Mouse (Mus musculus) urinary bladder, postnatal 25 days (tissue): ENCODE measurements around the gene Fut1.

Experiments
- DNase-seq: peaks from one replicate; pipeline ENCODE4 v3.0.0; 2022; ENCODE audit warnings: low spot score

Gene Fut1

GRCm38 (mm10) chr7:45598960-45599879 lies 17.9 kb upstream of the Fut1 start:
- DNase-seq, result no peak

- no peak for DNase-seq
Observed at GRCm38 (mm10) chr7:45605704-45606289, 11.3 kb upstream of the Fut1 start.

GRCm38 (mm10) chr7:45609511-45609910 lies 7.6 kb upstream of the Fut1 start:
- DNase-seq, result no peak

- DNase-seq, result no peak
Observed at GRCm38 (mm10) chr7:45616277-45616676, 812 bp upstream of the Fut1 start.

GRCm38 (mm10) chr7:45618316-45618715 lies 1.2 kb downstream of the Fut1 start:
- DNase-seq, result no peak

- no peak for DNase-seq
Observed at GRCm38 (mm10) chr7:45619592-45619991, 2.5 kb downstream of the Fut1 start.

- DNase-seq, result no peak
Observed at GRCm38 (mm10) chr7:45621443-45621842, 4.4 kb downstream of the Fut1 start, which contains the start of gene Izumo1. Gene Izumo1 (plus strand): TSS chr7:45621811.

- no peak for DNase-seq
Observed at GRCm38 (mm10) chr7:45623507-45623906, 6.4 kb downstream of the Fut1 start.

- no peak for DNase-seq
Observed at GRCm38 (mm10) chr7:45624718-45625117, 7.6 kb downstream of the Fut1 start.

- DNase-seq, result no peak
Observed at GRCm38 (mm10) chr7:45625481-45625880, 8.4 kb downstream of the Fut1 start.

GRCm38 (mm10) chr7:45626571-45627076 lies 9.5 kb downstream of the Fut1 start:
- DNase-seq, result no peak

- DNase-seq, result no peak
Observed at GRCm38 (mm10) chr7:45627261-45627660, 10.2 kb downstream of the Fut1 start, which contains the start of gene Rasip1. Gene Rasip1 (plus strand): TSS chr7:45627488.

GRCm38 (mm10) chr7:45628364-45629294 lies 11.5 kb downstream of the Fut1 start:
- peak; percentile 93 for DNase-seq

GRCm38 (mm10) chr7:45630064-45630907 lies 13.2 kb downstream of the Fut1 start:
- no peak for DNase-seq

GRCm38 (mm10) chr7:45632499-45632898 lies 15.4 kb downstream of the Fut1 start:
- no peak for DNase-seq

GRCm38 (mm10) chr7:45634946-45635681 lies 18.0 kb downstream of the Fut1 start:
- DNase-seq, result no peak

GRCm38 (mm10) chr7:45635711-45636688 lies 18.9 kb downstream of the Fut1 start:
- DNase-seq, result no peak

GRCm38 (mm10) chr7:45637710-45638109 lies 20.6 kb downstream of the Fut1 start:
- no peak for DNase-seq
